Mouse (Mus musculus) embryonic facial prominence, embryonic 14.5 days (tissue): ENCODE data around the gene Spns3. TPM values are rescaled to one million over a fixed set of nuclear protein-coding genes. Genes with fewer than 3 reads are reported as not detected.

Experiments used
- ATAC-seq: fragments of 200-750 bp; cut with Nextera tagmentation; 2 replicates; pipeline ENCODE4 v1.8.0; 2017; ENCODE audit warnings: low read depth, moderate number of reproducible peaks, moderate TSS enrichment
- DNase-seq: peaks from one replicate; pipeline ENCODE4 v3.0.0-alpha.2; 2015; ENCODE audit warnings: low spot score
- H3K27ac ChIP-seq: fragments of 300-500 bp; sonication (generic); replicated peaks from 2 replicates; pipeline ENCODE4 v1.5.1; 2014; ENCODE audit warnings: low read depth, mild to moderate bottlenecking, low read length, moderate library complexity
- H3K27me3 ChIP-seq: fragments of 300-500 bp; sonication (generic); replicated peaks from 2 replicates; pipeline ENCODE4 v1.6.1; 2014; ENCODE audit warnings: low read length; ENCODE audit not compliant: control insufficient read depth, insufficient read depth
- H3K36me3 ChIP-seq: fragments of 300-500 bp; sonication (generic); 2 replicates; pipeline ENCODE4 v1.6.1; 2014; ENCODE audit warnings: low read length, mixed read lengths; ENCODE audit not compliant: control insufficient read depth, insufficient read depth
- H3K4me1 ChIP-seq: fragments of 300-500 bp; sonication (generic); 2 replicates; pipeline ENCODE4 v1.6.1; 2014; ENCODE audit warnings: antibody characterized with exemption, low read length; ENCODE audit not compliant: control insufficient read depth, insufficient read depth
- H3K4me2 ChIP-seq: fragments of 300-500 bp; sonication (generic); 2 replicates; pipeline ENCODE4 v1.6.1; 2014; ENCODE audit warnings: low read depth, mild to moderate bottlenecking, low read length, moderate library complexity, mixed read lengths
- H3K4me3 ChIP-seq: fragments of 300-500 bp; sonication (generic); 2 replicates; pipeline ENCODE4 v1.5.1; 2014; ENCODE audit warnings: low read depth, mild to moderate bottlenecking, low read length
- H3K9ac ChIP-seq: fragments of 300-500 bp; sonication (generic); 2 replicates; pipeline ENCODE4 v1.6.1; 2014; ENCODE audit warnings: low read depth, mild to moderate bottlenecking, low read length, moderate library complexity, mixed read lengths
- H3K9me3 ChIP-seq: fragments of 300-500 bp; sonication (generic); 2 replicates; pipeline ENCODE4 v1.6.1; 2016; ENCODE audit warnings: low read length; ENCODE audit not compliant: control insufficient read depth
- WGBS: fragments of 180-500 bp; shearing (Covaris S2); extraction: QIAGEN DNeasy Blood & Tissue Kit; methylation state at CpG from one replicate; pipeline ENCODE4 v1.1.7; 2014; 5-methylcytosine and 5-hydroxymethylcytosine counted together
- polyA plus RNA-seq: library from polyadenylated mRNA; unstranded; fragments of >200 nt; fragmentation: Nextera tagmentation; extraction: Ambion mirVana; gene quantifications from 2 replicates; pipeline ENCODE4 v1.2.1, GENCODE M21; 2014

Spns3 gene
- polyA plus RNA-seq, 1 experiment from 2014 or later, result 0.54 TPM

DNA sequence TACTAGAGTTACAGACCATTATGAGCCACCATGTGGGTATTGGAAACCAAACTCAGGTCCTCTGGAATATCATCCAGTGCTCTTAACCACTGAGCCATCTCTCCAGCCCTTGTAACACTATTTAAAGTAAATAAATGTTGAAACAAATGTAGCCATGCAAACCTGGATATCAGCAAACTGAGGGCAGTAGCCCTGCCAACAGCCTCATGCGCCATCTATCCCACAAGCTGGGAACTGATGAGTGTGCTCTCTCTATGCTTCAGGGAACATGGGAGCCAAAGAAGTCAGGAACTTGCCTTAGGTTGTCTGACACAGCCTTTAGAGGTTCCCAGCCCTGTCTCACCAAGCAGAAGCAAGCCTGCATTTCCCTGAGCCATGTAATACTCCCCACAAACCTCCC lies 18.7 kb downstream of the Spns3 start:
- Histone ChIP-seq H3K4me3 (no peak overlapping the region), H3K27ac (no peak overlapping the region), H3K36me3 (no peaks in the 10 kb centered on the region), H3K4me1 (no peaks in the 10 kb centered on the region), H3K9me3 (no peaks in the 10 kb centered on the region), H3K9ac (no peak overlapping the region), H3K27me3 (no peaks in the 10 kb centered on the region), H3K4me2 (no peak overlapping the region)
- WGBS, result 75% methylated on average over 1 of the region's 1 CpGs
- ATAC-seq (no peak), DNase-seq (no peak)

DNA sequence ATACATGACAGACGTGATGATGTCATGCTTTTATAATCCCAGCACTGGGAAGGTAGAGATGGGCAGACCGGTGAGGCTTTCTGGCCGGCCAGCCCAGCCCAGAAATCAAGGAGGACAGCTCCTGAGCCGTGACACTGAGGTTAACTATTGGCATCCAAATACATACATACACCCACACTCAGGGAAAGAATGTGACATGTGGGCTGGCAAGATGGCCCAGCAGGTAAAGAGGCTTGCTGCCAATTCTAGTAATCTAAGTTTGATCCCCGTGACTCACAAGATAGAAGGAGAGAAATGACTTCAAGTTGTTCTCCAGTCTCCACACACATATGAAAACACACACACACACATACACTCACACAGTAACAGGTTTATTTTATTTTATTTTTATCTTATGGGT lies 19.2 kb downstream of the Spns3 start:
- no peak overlapping the region for H3K27ac ChIP-seq

DNA sequence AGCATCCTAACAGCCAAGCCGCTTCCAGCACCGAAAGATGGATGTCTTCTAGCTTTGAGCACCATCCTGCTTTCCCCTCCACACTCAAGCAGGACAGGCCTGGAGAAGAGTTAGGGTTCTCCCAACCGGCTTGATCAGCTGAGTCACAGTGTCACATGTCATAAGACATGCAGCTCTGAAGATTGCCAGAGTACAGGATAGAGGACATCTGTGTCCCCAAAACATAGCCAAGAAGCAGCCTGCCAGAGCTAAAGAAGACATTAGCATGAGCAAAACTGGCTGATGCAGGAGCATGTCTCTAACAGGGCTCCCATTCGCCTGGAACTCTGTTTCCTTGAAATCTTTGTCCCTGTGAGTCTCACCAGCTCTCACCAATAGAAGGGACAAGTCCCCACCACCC lies 24.1 kb downstream of the Spns3 start:
- ATAC-seq (no peak), DNase-seq (no peak)
- H3K4me2 ChIP-seq, result no peak overlapping the region

More for the DNA sequence above, 19.2 kb downstream of the Spns3 start:
- Histone ChIP-seq H3K36me3 (no peaks in the 10 kb centered on the region), H3K27me3 (no peaks in the 10 kb centered on the region), H3K9me3 (no peaks in the 10 kb centered on the region), H3K4me3 (no peak overlapping the region), H3K4me2 (no peak overlapping the region), H3K4me1 (no peaks in the 10 kb centered on the region), H3K9ac (no peak overlapping the region)
- ATAC-seq (no peak), DNase-seq (no peak)
- 82% methylated on average over 5 of the region's 5 CpGs for WGBS

DNA sequence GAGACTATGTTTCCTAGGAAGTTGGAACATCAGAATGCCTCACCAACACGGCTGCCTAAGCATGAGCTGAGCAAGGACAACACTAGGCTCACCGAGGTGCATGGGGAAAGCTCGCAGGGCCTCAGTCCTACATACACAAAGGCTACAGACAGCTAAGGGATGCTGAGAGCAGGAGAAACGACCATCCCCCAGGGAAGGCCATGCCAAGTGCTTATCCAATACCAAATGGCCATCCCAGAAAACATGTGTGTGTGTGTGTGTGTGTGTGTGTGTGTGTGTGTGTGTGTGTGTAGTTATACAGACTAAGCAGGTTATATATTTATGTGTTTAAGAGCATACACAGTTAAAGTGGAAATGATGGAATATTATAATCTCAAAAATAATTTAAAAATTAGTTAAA lies 26.6 kb downstream of the Spns3 start:
- no peaks in the 10 kb centered on the region for H3K36me3 ChIP-seq
- H3K27ac ChIP-seq, result no peak overlapping the region
- H3K27me3 ChIP-seq, result no peaks in the 10 kb centered on the region
- DNase-seq (no peak), ATAC-seq (no peak)
- no peak overlapping the region for H3K4me2 ChIP-seq
- H3K4me1 ChIP-seq, result no peaks in the 10 kb centered on the region
- no peak overlapping the region for H3K4me3 ChIP-seq
- H3K9me3 ChIP-seq, result no peaks in the 10 kb centered on the region
- H3K9ac ChIP-seq, result no peak overlapping the region
- 41% methylated on average over 4 of the region's 4 CpGs for WGBS

More for the DNA sequence above, 24.1 kb downstream of the Spns3 start:
- Histone ChIP-seq H3K36me3 (no peaks in the 10 kb centered on the region), H3K4me1 (no peaks in the 10 kb centered on the region), H3K9me3 (no peaks in the 10 kb centered on the region), H3K27me3 (no peaks in the 10 kb centered on the region), H3K9ac (no peak overlapping the region), H3K4me3 (no peak overlapping the region), H3K27ac (no peak overlapping the region)
- 78% methylated on average over 4 of the region's 4 CpGs for WGBS

DNA sequence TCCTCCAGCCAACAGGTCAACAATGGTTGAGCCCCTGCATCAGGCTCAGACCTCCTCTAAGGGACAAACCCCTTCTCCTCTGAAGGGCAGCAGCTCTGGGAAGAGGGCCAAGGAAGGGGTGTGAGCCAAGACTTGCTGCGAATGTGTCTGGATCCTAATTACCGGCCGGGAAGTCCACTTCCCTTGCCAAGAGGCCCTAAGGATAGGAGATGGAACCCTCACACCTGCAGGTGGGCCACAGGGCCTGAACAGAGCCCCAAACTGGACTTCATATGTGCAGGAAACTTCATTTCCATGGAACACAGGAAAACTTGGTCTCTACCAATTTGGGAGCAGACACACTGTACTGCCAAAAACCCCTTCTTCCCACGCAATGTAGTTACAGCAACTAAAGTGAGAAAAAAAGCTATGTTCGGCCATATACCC lies 27.7 kb downstream of the Spns3 start:
- Histone ChIP-seq H3K27ac (no peak overlapping the region), H3K4me2 (no peak overlapping the region), H3K9me3 (no peaks in the 10 kb centered on the region), H3K9ac (no peak overlapping the region), H3K36me3 (no peaks in the 10 kb centered on the region), H3K27me3 (no peaks in the 10 kb centered on the region), H3K4me3 (no peak overlapping the region), H3K4me1 (no peaks in the 10 kb centered on the region)
- 70% methylated on average over 5 of the region's 5 CpGs for WGBS
- ATAC-seq, result no peak
- peak; percentile 29 for DNase-seq

DNA sequence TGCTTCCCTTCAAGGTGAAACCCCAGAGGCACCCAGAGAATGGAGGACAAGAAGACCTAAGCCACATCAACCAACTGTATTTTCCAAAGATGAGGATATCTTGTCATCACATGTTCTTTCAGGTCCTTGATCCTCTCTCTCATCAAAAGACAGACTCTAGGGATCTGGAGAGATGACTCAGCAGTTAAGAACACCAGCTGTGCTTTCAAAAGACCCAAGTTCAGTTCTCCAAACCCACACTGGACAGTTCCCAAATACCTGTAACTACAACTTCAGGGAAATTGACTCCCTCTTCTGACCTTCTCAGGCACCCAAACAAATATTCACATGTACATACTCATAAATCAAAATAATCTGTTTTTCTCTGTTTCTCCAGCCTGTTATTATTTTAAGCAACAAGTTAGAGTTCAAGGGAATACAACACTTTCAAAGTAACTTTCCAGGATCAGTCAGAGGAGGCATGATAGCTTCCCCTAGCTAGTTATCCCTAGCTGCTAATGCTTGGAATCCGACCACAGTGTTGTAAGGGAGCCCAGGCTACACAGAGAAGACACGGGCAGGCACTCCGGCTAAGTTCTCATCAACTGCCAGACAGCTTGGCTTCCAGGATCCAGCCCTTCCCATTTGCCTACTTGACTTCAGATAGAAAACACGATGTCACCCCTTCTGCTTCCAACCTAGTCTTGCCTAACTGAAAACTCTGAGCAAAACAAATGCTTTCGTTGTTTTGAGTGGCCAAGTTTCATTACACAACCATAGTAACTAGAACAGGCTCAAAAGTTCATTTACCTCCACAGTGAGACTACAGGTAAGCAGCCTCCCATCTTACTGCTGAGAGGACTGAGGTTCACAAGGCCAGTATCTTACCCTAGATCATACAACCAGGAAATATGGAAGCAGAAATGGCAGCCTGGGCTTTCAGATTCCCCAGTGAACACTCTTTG lies 28.4 kb downstream of the Spns3 start:
- 75% methylated on average over 5 of the region's 5 CpGs for WGBS
- H3K36me3 ChIP-seq, result no peaks in the 10 kb centered on the region
- DNase-seq, result no peak
- no peak for ATAC-seq
- no peak overlapping the region for H3K9ac ChIP-seq
- H3K27me3 ChIP-seq, result no peaks in the 10 kb centered on the region
- H3K27ac ChIP-seq, result no peak overlapping the region
- no peak overlapping the region for H3K4me2 ChIP-seq
- H3K4me1 ChIP-seq, result no peaks in the 10 kb centered on the region
- H3K4me3 ChIP-seq, result no peak overlapping the region
- no peaks in the 10 kb centered on the region for H3K9me3 ChIP-seq

DNA sequence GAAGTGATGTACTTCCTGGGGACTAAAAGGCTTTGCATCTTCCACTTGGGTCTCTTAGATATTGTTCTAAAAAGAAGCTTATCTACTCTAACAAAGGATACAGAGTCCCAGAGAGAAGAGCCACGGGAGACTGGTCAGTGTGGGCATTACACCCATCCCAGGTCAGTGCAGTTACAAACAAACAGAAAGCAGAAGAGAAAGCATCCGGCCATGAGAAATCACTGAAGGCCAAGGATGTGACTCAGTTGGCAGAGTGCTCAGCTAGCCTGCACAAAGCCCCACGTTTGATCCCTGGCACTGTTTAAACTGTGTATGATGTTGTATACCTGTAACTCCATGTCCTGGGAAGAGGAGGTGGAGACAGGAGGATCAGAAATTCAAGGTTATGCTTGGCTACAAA lies 30.4 kb downstream of the Spns3 start:
- H3K4me3 ChIP-seq, result no peak overlapping the region
- no peak overlapping the region for H3K27ac ChIP-seq
- H3K9me3 ChIP-seq, result no peaks in the 10 kb centered on the region
- H3K4me2 ChIP-seq, result no peak overlapping the region
- no peak for ATAC-seq
- no peak overlapping the region for H3K9ac ChIP-seq
- no peak for DNase-seq
- no peaks in the 10 kb centered on the region for H3K36me3 ChIP-seq
- H3K27me3 ChIP-seq, result no peaks in the 10 kb centered on the region
- H3K4me1 ChIP-seq, result no peaks in the 10 kb centered on the region
- 73% methylated on average over 3 of the region's 3 CpGs for WGBS

DNA sequence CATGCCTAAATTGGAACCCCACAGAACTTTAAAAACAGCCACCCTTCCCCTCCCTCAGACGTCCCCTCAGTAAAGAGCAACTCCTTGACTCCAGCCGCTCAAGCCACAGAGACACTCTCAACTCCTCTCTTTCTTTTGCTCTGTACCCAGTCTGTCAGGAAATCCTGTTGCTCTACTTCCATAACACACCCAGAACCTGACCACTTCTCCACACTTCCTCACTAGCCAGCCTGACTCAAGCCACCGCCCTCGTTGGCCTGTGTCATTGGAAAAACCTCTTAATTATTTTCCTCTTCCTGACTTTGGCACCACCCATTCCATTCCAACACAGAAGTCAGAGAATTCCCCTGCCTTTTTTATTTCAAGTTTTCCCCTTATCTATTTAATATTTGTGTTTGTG lies 31.1 kb downstream of the Spns3 start:
- no peaks in the 10 kb centered on the region for H3K9me3 ChIP-seq
- no peak overlapping the region for H3K27ac ChIP-seq
- ATAC-seq, result no peak
- H3K4me2 ChIP-seq, result no peak overlapping the region
- no peak overlapping the region for H3K4me3 ChIP-seq
- 72% methylated on average over 4 of the region's 4 CpGs for WGBS
- no peaks in the 10 kb centered on the region for H3K27me3 ChIP-seq
- H3K36me3 ChIP-seq, result no peaks in the 10 kb centered on the region
- no peaks in the 10 kb centered on the region for H3K4me1 ChIP-seq
- DNase-seq, result no peak
- no peak overlapping the region for H3K9ac ChIP-seq

DNA sequence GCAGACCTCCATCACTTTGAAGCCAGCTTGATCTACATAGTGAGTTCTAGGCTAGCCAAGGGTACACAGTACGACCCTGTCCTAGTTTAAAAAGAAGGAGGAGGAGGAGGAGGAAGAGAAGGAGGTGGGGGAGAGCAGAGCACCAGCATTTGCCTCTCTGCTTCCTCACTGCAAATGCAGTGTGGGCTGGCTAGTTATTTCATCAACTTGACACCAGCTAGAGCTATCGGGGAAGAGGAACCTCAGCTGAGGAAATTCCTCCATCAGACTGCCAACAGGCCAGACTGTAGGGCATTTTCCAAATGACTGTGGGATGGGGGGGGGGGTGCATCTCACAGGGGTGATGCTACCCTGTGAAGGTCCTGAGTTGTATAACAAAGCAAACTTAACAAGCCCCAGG lies 31.9 kb downstream of the Spns3 start:
- no peaks in the 10 kb centered on the region for H3K9me3 ChIP-seq
- no peaks in the 10 kb centered on the region for H3K36me3 ChIP-seq
- H3K9ac ChIP-seq, result no peak overlapping the region
- H3K4me2 ChIP-seq, result no peak overlapping the region
- H3K27ac ChIP-seq, result no peak overlapping the region
- no peak for DNase-seq
- 40% methylated on average over 2 of the region's 2 CpGs for WGBS
- H3K4me3 ChIP-seq, result no peak overlapping the region
- no peaks in the 10 kb centered on the region for H3K4me1 ChIP-seq
- no peak for ATAC-seq
- H3K27me3 ChIP-seq, result no peaks in the 10 kb centered on the region
